ENCODE assay signal across 16 mouse cellular contexts in genomic region chr7:130189901-130190300, GRCm38 (mm10).
"Had no signal": no experiment of that assay in that cellular context is flagged by ENCODE, and none has a peak within 500 bp of the region (broad histone marks: within the 10 kb centered on the region; RNA-seq: fewer than 3 reads in every experiment).

No protein-coding gene starts in this region.

- H3K9me3 ChIP-seq: liver, embryonic 13.5 days had no signal

- H3K4me2 ChIP-seq: liver, embryonic 13.5 days; midbrain, embryonic 11.5 days had no signal

- ATAC-seq: hindbrain, embryonic 16.5 days; inflammation-experienced regulatory T-cells, adult 6 months; intestine, postnatal 0 days; liver, postnatal 0 days; midbrain, embryonic 16.5 days had no signal

- H3K4me1 ChIP-seq: liver, embryonic 13.5 days; megakaryocyte, embryonic 14.5 days had no signal

- DNase-seq: kidney, postnatal 25 days; layer of hippocampus, adult 9-11 months; layer of hippocampus, postnatal 36 days; liver; liver, embryonic 13.5 days; liver, postnatal 0 days; lung, postnatal 14 days; right cerebral cortex, adult 18-20 months; thymus, postnatal 36 days had no signal

- H3K27me3 ChIP-seq: liver, embryonic 13.5 days; megakaryocyte, embryonic 14.5 days had no signal

- H3K4me3 ChIP-seq: liver, embryonic 13.5 days; megakaryocyte, embryonic 14.5 days had no signal

- H3K27ac ChIP-seq: liver, embryonic 13.5 days; macrophage had no signal

- H3K9ac ChIP-seq: liver, embryonic 13.5 days; liver, postnatal 0 days had no signal
